Mouse (Mus musculus) spleen, postnatal 36 days (tissue): Measurements from ENCODE around the gene Clic6.

ENCODE experiments used
- DNase-seq, 2 experiments: peaks; one replicate each; pipeline ENCODE4 v3.0.0; 2022; ENCODE audit warnings: low spot score in 2 of 2, mixed read lengths in 1 of 2

Clic6 gene

GRCm38 (mm10) chr16:92485436-92485835, at the start of gene Clic6:
Gene Clic6, plus strand, starts transcription at chr16:92485736.
- DNase-seq, result no peak

DNA sequence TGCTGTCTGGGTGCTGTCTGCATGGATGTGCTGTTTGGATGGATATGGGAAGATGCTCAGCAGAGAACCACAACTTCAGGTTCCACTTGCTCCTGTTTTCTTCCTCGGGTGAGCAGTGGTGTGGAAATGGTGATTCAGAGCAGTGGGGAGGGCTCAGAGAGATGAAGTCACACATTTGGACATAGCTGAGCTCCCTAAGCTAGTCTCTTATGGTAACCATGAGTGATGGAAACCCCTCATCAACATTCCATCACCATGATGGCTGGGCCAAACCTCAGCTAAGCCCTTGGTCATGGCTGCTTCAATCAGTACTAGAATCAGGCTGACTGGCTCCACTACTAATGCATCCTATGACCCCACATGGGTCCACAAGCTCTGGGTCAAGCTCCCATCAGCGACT, 45.8 kb upstream of the Clic6 start:
- no peak for DNase-seq

DNA sequence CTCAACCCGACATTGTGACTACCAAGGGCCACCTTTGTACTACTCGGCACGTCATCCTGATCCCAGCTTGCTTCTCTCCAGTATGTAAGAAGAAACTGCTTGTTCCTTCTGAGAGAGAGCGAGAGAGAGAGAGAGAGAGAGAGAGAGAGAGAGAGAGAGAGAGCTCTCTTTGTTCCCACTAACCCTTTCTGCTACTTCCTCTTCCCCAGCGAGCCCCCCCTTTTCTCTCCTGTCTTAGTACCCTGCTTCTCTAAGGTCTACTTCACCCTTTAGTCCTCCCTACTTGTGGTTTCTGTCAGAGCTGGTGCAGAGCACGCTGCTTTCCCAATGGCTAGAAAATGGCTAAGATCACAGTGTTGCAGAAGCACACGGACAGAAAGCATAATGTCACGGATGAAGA, 45.3 kb upstream of the Clic6 start:
- DNase-seq, result peak; percentile 37 to 52

GRCm38 (mm10) chr16:92441203-92441602, 44.3 kb upstream of the Clic6 start:
- no peak for DNase-seq

- DNase-seq, result no peak
Measured at GRCm38 (mm10) chr16:92442150-92442549, 43.4 kb upstream of the Clic6 start.

DNA sequence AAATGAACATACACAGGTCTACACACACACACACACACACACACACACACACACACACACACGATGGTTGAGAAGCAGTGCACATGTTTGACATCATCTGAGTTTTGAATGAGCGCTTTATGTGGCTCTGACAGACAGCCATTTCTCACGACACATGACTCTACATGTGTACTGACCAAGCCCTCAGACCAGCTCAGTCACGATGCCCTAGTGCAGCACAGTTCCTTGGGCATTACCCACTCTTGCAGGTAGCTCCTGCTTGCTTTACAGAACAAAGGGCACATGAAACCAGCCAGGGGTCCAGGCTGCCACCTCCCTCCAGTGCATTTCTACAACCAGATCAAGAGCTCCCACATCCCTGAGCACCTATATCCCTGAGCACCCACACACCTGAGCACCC, 42.6 kb upstream of the Clic6 start:
- DNase-seq, result no peak

- peak; percentile 56 to 67 for DNase-seq
Measured at GRCm38 (mm10) chr16:92443644-92444113, 41.9 kb upstream of the Clic6 start.

GRCm38 (mm10) chr16:92445377-92445776, 40.2 kb upstream of the Clic6 start:
- DNase-seq, result no peak

DNA sequence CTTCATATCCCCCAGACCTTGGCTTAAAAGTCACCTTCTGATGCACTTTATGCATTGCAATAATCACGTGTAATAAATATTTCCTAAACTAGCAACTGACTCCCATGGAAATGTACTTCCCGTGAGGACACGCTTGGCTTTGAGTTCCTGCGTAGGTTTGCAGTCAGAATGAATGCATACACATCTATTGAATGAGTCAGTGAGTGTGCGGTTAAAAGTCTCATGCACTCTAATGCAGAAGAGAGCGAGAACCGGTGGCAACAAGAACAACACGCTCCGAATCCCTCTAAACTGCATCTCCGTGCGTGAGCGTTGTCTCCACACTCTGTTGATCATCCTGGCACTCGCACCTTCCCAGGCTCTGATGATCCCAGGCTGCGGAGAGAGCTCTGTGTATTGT, 36.5 kb upstream of the Clic6 start:
- DNase-seq, result no peak

DNA sequence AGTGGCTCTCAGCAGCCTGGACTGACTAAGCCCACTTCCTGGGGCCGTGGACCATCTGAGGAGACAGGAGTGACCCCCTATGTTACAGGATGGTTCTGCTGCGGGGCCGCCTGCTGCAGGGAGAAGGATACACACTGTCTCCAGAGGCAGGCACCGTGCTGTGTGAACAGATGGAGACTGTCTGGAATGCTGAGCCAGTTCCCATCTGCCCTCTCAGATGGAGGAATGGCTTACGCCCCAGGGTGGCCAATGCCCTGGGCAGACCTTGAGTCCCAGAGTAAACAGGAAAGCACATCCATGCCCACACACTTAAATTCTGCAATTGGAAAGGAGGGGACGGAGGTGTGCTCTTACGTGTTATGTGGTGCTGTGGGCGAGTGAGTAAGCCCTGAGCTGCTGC, 35.2 kb upstream of the Clic6 start:
- no peak for DNase-seq

DNA sequence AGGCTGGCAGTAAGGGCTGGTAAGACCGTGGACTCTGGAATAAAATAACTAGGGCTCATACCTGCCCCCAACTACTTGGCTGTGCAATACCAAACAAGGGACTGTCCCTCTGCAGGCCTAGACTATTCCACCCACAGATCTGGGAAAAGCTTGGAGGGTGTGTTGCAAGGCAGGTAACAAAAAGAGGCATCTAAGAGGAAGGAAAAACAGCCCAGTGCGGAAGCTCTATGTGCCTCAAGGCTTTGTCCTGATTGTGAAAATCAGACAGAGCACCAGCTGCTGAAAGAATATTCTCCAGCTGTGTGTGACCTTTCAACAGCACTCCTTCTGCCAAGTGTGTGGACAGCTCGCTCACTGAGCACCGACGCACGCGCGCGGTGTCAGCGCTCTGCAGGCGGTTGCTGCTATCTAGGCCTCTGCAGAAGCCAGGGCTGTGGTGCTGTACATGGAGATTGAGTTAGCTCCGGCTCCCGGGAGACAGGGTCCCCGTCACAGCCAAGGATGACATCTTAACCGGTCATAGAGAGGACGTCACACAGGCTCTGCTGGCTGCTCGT, 33.9 kb upstream of the Clic6 start:
- no peak for DNase-seq

GRCm38 (mm10) chr16:92452609-92453008, 32.9 kb upstream of the Clic6 start:
- DNase-seq, result no peak

DNA sequence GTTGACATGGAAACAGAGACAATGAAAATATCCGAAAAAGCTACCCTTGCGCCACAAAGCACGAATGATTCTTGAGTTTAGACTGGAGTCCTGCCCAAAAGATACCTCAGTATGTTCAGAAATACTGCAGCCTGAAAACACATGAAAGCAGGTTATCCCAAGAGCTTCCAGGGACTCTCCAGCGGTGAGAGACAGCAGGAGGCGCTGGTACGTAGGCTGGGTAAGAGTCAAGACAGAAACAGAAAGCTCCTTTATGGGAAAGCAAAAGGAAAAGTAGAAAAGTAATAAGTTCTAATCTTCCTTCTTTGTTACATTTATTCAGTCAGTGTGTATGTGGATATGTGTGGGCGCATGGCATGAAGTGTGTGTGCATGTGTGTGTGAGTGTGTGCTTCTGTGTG, 31.5 kb upstream of the Clic6 start:
- no peak for DNase-seq

DNA sequence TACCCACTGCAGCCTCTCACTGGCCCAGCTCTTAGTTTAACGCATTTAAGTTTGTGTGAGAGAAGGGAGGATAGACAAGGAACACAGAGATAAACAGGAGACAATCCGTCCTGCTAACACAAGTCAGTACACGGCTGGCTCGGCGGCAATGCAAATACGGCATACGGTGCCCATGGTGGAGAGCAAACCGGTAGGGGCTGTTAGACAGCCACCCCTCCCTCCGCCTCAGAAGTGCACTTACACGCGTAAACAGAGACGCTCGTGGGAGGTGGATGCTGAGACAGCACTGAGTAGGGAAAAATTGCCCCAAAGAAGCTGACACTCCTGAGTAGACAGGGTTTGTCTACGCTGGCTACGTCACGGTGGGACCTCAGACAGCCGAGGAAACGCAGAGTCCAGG, 31.0 kb upstream of the Clic6 start:
- no peak for DNase-seq

GRCm38 (mm10) chr16:92455488-92455887, 30.0 kb upstream of the Clic6 start:
- DNase-seq, result no peak

- DNase-seq, result no peak
Measured at GRCm38 (mm10) chr16:92455969-92456368, 29.6 kb upstream of the Clic6 start.

DNA sequence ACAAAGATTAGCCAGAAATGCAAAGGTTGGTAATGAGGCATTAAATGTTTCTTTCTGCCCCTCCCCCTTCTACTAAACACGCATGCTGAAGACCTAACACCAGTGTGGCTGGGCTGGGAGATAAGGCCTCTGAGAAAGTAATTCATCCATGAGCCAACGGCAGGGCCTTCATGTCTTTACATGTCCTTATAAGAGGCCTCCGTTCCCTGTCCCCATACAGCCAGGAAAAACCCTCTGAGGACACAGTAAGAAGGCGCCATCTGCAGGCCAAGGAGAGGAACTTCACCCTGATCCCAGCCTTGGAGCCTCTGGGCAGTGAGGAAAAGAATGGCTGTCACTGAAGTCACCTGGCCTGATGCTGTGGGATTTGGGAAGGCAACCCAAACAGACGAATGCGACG, 27.9 kb upstream of the Clic6 start:
- DNase-seq, result peak; percentile 19 to 29

DNA sequence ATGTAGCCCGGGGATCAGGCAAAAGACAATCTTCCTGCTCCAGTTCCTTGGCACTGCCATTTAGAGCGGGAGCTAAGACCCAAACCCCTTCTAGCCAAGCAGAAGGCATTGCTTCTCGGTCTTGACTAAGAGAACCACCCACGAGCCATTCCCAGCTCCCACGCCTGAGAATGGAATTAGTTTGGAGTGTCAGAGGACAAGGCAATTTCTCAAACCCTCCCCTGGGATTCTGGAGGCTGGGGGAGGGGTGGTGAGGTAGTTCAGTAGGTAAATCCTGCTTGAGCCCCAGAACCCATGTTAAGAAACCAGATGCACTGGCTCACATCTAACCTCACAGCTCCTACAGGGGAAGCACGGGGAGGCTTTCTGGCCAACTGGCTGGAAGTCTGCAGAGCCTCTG, 24.1 kb upstream of the Clic6 start:
- DNase-seq, result no peak

GRCm38 (mm10) chr16:92464390-92464972, 21.1 kb upstream of the Clic6 start:
- no peak for DNase-seq

DNA sequence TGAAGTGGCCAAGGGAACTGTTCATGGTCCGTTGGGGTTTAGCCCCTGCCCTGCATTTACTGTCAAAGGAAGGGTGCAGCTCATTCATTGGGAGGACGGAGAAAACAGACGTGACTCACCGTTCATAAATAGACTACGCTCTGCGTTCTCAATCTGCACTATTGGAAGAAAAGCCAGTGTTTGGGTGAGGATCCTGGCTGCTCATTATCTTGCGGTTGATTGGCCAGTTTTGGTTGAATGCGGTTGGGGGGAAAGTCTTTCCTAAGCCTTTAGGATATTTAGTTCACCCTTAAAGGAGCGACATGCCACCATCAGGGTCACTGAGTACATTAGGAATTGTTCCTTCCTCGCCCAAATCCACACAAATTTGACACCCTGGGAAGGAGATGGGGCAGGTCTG, 20.3 kb upstream of the Clic6 start:
- DNase-seq, result no peak

DNA sequence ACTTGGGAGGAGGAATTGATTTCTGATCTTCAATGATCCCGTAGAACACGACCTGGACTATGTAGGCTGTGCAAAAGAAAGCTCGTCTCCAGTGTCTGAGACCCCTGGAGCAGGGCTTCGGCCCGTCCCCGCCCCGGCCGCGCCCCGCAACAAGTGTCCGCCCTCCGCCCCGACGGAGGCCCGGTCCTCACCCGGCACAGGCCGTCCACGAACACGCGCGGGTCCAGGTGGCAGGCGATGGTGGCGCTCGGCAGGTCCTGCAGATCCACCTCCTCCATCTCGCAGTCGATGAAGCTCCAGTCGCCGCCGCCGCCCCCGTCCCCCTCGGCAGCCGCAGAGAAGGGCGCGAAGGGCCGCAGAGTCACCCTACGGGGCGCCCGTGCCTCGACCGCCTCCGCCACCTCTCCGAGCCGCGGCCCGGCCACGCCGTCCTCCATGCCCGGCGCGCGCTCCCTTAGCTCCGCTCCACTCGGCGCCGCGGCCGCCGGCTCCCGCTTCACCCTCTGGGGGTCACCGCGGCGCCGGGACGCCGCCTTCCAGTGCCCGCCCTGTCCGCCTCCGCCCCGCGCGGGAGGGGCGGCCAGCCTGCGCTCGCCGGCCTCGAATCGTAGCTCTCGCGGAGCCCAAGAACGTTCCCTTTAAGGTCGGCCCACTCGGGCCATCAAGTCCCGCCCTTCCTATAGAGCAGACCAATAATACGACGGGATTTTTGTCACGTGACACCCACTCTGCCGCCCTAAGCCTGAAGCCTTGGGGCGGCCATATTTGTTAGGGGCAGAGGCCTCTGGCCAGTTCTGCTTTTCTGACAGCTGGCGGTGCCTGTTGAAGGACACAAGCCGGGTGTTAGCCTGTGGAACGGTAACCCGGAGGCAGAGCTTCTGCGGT, 19.7 kb upstream of the Clic6 start:
- peak; percentile 97 for DNase-seq

- DNase-seq, result no peak
Measured at GRCm38 (mm10) chr16:92467041-92467440, 18.5 kb upstream of the Clic6 start.

- no peak for DNase-seq
Measured at GRCm38 (mm10) chr16:92468459-92468858, 17.1 kb upstream of the Clic6 start.
